Mouse (Mus musculus) B cell, adult 2 months (primary cell): ENCODE results near the gene Kantr.
"Not testable (repeated sequence)": the region's sequence is repeated elsewhere in the genome, so short reads cannot be mapped to it uniquely, and the experiment has no call there.

Source experiments
- DNase-seq, 2 experiments: peaks; one replicate each; pipeline ENCODE4 v3.0.0; 2022

The Kantr gene

GRCm38 (mm10) chrX:152326996-152327688 lies at the start of gene Kantr:
Gene Kantr, minus strand, starts transcription at chrX:152327495.
- DNase-seq, result peak; percentile 68 to 69

- no peak for DNase-seq
Measured at GRCm38 (mm10) chrX:152368397-152369273, 41.3 kb upstream of the Kantr start, which contains the start of gene Gpr173. Gene Gpr173, minus strand, starts transcription at chrX:152368704.

GRCm38 (mm10) chrX:152368054-152368396 lies 40.7 kb upstream of the Kantr start:
- no peak for DNase-seq

- no peak for DNase-seq
Measured at GRCm38 (mm10) chrX:152366418-152366817, 39.1 kb upstream of the Kantr start.

- peak; percentile 58 to 63 for DNase-seq
Measured at GRCm38 (mm10) chrX:152352553-152353153, 25.4 kb upstream of the Kantr start.

- DNase-seq, result no peak
Measured at GRCm38 (mm10) chrX:152347041-152347440, 19.7 kb upstream of the Kantr start.

GRCm38 (mm10) chrX:152346587-152346986 lies 19.3 kb upstream of the Kantr start:
- no peak for DNase-seq

GRCm38 (mm10) chrX:152342903-152343302 lies 15.6 kb upstream of the Kantr start:
- DNase-seq, result no peak

GRCm38 (mm10) chrX:152342358-152342901 lies 15.1 kb upstream of the Kantr start, which contains the start of gene Tspyl2:
Gene Tspyl2, minus strand, starts transcription at chrX:152342425.
- DNase-seq, result peak; percentile 90 to 93

- DNase-seq, result no peak
Measured at GRCm38 (mm10) chrX:152341496-152341895, 14.2 kb upstream of the Kantr start.

GRCm38 (mm10) chrX:152336546-152337332 lies 9.4 kb upstream of the Kantr start:
- DNase-seq, result peak; percentile 70 to 80

- DNase-seq, result not testable (repeated sequence)
Measured at GRCm38 (mm10) chrX:152336123-152336522, 8.8 kb upstream of the Kantr start.

GRCm38 (mm10) chrX:152329400-152329799 lies 2.1 kb upstream of the Kantr start:
- DNase-seq, result not testable (repeated sequence)

GRCm38 (mm10) chrX:152327689-152328052 lies 376 bp upstream of the Kantr start:
- DNase-seq, result no peak

- DNase-seq, result peak; percentile 29 to 43
Measured at GRCm38 (mm10) chrX:152323584-152323983, 3.7 kb downstream of the Kantr start.

- peak in 1 of 2 experiments; percentile 14 for DNase-seq
Measured at GRCm38 (mm10) chrX:152322776-152323175, 4.5 kb downstream of the Kantr start.

GRCm38 (mm10) chrX:152320535-152320934 lies 6.8 kb downstream of the Kantr start:
- no peak for DNase-seq

- peak; percentile 17 to 27 for DNase-seq
Measured at GRCm38 (mm10) chrX:152307942-152308341, 19.4 kb downstream of the Kantr start.

- no peak for DNase-seq
Measured at GRCm38 (mm10) chrX:152307371-152307770, 19.9 kb downstream of the Kantr start.

GRCm38 (mm10) chrX:152306224-152306623 lies 21.1 kb downstream of the Kantr start:
- DNase-seq, result no peak

- not testable (repeated sequence) for DNase-seq
Measured at GRCm38 (mm10) chrX:152287026-152287425, 40.3 kb downstream of the Kantr start.

- no peak for DNase-seq
Measured at GRCm38 (mm10) chrX:152284746-152285145, 42.5 kb downstream of the Kantr start.
